Mouse (Mus musculus) bone marrow macrophage, adult 2 months (primary cell): ENCODE data around the gene Pacsin2.

ENCODE experiments used
- CTCF ChIP-seq: IDR thresholded peaks from 2 replicates; pipeline ENCODE4 v1.5.1; 2012; ENCODE audit warnings: low read depth, mild to moderate bottlenecking, low read length, moderate library complexity
- POLR2A ChIP-seq: IDR thresholded peaks from 2 replicates; pipeline ENCODE4 v1.6.1; 2012; ENCODE audit warnings: mild to moderate bottlenecking, low read depth, low read length, borderline replicate concordance

DNA sequence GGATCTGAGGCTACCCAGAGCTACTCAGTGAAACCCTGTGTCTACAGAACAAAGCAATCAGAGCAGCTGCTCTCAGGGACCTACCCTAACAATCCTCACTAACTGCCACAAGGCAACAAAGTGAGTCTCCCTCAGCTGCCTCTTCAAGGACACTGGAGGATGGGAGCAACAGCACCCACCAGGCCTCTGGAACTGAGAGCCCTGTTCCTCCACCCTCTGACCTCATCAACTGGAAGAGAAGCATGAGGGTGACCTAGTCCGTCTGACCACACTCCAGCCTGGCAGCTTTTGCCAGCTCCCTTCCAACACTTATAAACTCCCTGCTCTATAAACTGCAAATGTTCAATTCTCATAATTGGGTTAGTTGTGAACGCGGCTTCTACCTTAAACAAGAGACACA is 10.5 kb downstream of the Pacsin2 start:
- TF ChIP-seq CTCF (no peak), POLR2A (no peak)
